Mouse (Mus musculus) CH12.LX (cell line): ENCODE measurements at regions not wholly inside any gene's neighbourhood (a gene's known extent, or its start where the extent isn't known, plus 50 kb on each side); places are given as distances from the start of the nearest gene placed in this dataset.

Experiments
- EP300 ChIP-seq: IDR thresholded peaks from 2 replicates; pipeline ENCODE4 v1.6.1; 2011; ENCODE audit warnings: low read length, improper control_type of control experiment
- USF1 ChIP-seq: IDR thresholded peaks from 2 replicates; pipeline ENCODE4 v1.6.1; 2014; ENCODE audit warnings: low read depth, mild to moderate bottlenecking, inconsistent platforms, low read length, improper control_type of control experiment

DNA sequence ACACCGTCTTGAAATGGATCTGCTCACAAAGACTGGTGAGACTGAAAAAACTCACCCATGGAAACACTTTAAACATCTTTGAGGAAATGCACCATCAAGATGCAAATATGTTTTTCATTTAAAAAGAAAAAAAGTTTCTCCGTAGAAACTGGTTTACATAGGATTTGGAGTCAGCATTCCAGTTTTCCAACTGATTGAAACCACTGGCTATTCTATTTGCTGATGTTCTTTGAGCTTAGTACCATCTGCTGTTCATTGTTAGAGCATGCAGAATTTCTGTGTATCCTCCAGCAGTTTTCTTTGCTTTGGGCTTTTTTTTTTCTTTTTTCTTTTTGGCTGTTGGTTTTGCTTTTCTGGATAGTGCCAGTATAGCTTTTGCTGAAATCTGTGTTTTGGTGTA, 1948.3 kb downstream of the 9330182O14Rik start:
- TF ChIP-seq EP300 (no peak), USF1 (no peak)
